Mouse (Mus musculus): Measurements from ENCODE around the gene Etnk2.

DNA sequence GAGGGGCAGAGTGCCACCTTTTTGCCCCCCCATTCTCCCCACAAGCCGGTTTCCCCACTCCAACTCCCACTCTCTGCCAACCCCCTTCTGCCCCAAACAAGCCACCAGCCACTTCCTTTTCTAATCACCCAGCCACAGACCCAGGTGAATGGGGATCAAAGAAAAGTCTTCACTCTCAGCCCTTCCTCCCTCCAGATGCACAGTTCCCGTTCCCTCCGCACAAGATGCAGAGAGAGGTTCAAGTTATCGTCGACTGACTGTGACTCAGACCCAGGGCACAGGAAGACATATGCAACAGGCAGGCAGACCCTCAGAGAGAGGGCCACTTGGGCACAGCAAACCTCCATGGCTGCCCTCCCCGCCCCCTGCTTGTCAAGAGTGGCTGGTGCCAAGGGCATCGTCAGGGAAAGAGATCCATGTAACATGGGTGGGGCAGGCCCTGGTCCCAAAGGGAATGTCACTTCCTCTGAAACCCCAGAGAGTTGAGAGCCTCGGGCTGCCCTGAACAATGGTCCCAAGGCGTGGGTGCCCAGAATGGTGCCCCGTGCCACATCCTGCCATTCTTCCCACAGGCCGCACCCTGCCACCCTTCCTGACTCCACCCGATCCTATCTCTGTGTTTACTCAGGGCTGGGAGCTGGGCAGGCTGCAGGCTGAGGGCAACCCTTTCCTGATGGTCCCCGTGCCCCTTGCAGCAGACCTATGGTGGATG is 36.8 kb downstream of the Etnk2 start:
- TF ChIP-seq CTCF (conservative IDR thresholded peaks at IDR 0.05; ENCODE audit: low read length) (no peak), POU5F1 (IDR thresholded peaks at IDR 0.05; ENCODE audit: borderline replicate concordance, low read length) (no peak), NANOG (IDR thresholded peaks at IDR 0.05; ENCODE audit: borderline replicate concordance, low read length) (no peak)

Data from E14TG2a.4 (cell line).